Mouse (Mus musculus): ENCODE measurements around the gene Bfsp2. TPM values are rescaled to one million over a fixed set of nuclear protein-coding genes. Genes with fewer than 3 reads are reported as not detected.
"Not testable (repeated sequence)": the region's sequence is repeated elsewhere in the genome, so short reads cannot be mapped to it uniquely, and the experiment has no call there.

The Bfsp2 gene
- polyA plus RNA-seq, 1 experiment from 2014 or later, result 1.1 TPM

GRCm38 (mm10) chr9:103422847-103423246 lies 57.4 kb downstream of the Bfsp2 start:
- Histone ChIP-seq H3K4me1 (ENCODE audit: control insufficient read depth, insufficient read depth, low read length) (0 out of 2 replicates have a peak, but pooled peaks cover 5% of the 10 kb centered on the region), H3K4me2 (ENCODE audit: low read depth, severe bottlenecking) (no peak overlapping the region), H3K27ac (replicated peaks; ENCODE audit: low read depth, low read length) (no peak overlapping the region), H3K9ac (ENCODE audit: low read length) (no peak overlapping the region), H3K36me3 (ENCODE audit: control insufficient read depth, insufficient read depth, low read length) (no peaks in the 10 kb centered on the region), H3K4me3 (ENCODE audit: low read depth, low read length) (no peak overlapping the region), H3K9me3 (ENCODE audit: control insufficient read depth, low read length) (no peaks in the 10 kb centered on the region), H3K27me3 (ENCODE audit: control insufficient read depth, insufficient read depth, low read length) (no peaks in the 10 kb centered on the region)
- WGBS, result 51% methylated on average over 18 of the region's 18 CpGs
- peak; percentile 36 for DNase-seq (ENCODE audit: low spot score)
- no peak for ATAC-seq (ENCODE audit: insufficient number of reproducible peaks, low FRiP score, low TSS enrichment, low read depth)

GRCm38 (mm10) chr9:103420844-103421243 lies 59.4 kb downstream of the Bfsp2 start:
- no peak overlapping the region for H3K4me3 ChIP-seq (ENCODE audit: low read depth, low read length)
- no peak overlapping the region for H3K9ac ChIP-seq (ENCODE audit: low read length)
- WGBS, result 68% methylated on average over 3 of the region's 3 CpGs
- 0 out of 2 replicates have a peak, but pooled peaks cover 5% of the 10 kb centered on the region for H3K4me1 ChIP-seq (ENCODE audit: control insufficient read depth, insufficient read depth, low read length)
- no peak overlapping the region for H3K4me2 ChIP-seq (ENCODE audit: low read depth, severe bottlenecking)
- no peaks in the 10 kb centered on the region for H3K9me3 ChIP-seq (ENCODE audit: control insufficient read depth, low read length)
- no peak overlapping the region for H3K27ac ChIP-seq (replicated peaks; ENCODE audit: low read depth, low read length)
- ATAC-seq (ENCODE audit: insufficient number of reproducible peaks, low FRiP score, low TSS enrichment, low read depth), result no peak
- H3K36me3 ChIP-seq (ENCODE audit: control insufficient read depth, insufficient read depth, low read length), result no peaks in the 10 kb centered on the region
- DNase-seq (ENCODE audit: low spot score), result no peak
- H3K27me3 ChIP-seq (ENCODE audit: control insufficient read depth, insufficient read depth, low read length), result no peaks in the 10 kb centered on the region

- no peak overlapping the region for H3K4me3 ChIP-seq (ENCODE audit: low read depth, low read length)
- no peak overlapping the region for H3K9ac ChIP-seq (ENCODE audit: low read length)
- DNase-seq (ENCODE audit: low spot score), result no peak
- H3K27ac ChIP-seq (replicated peaks; ENCODE audit: low read depth, low read length), result no peak overlapping the region
- no peak for ATAC-seq (ENCODE audit: insufficient number of reproducible peaks, low FRiP score, low TSS enrichment, low read depth)
- no peaks in the 10 kb centered on the region for H3K27me3 ChIP-seq (ENCODE audit: control insufficient read depth, insufficient read depth, low read length)
- 87% methylated on average over 2 of the region's 2 CpGs for WGBS
- H3K4me2 ChIP-seq (ENCODE audit: low read depth, severe bottlenecking), result no peak overlapping the region
- 0 out of 2 replicates have a peak, but pooled peaks cover 5% of the 10 kb centered on the region for H3K4me1 ChIP-seq (ENCODE audit: control insufficient read depth, insufficient read depth, low read length)
- H3K9me3 ChIP-seq (ENCODE audit: control insufficient read depth, low read length), result no peaks in the 10 kb centered on the region
- H3K36me3 ChIP-seq (ENCODE audit: control insufficient read depth, insufficient read depth, low read length), result no peaks in the 10 kb centered on the region
Measured at GRCm38 (mm10) chr9:103418786-103419185, 61.4 kb downstream of the Bfsp2 start.

GRCm38 (mm10) chr9:103418267-103418666 lies 62.0 kb downstream of the Bfsp2 start:
- H3K36me3 ChIP-seq (ENCODE audit: control insufficient read depth, insufficient read depth, low read length); H3K4me1 ChIP-seq (ENCODE audit: control insufficient read depth, insufficient read depth, low read length); ATAC-seq (ENCODE audit: insufficient number of reproducible peaks, low FRiP score, low TSS enrichment, low read depth); H3K4me3 ChIP-seq (ENCODE audit: low read depth, low read length); H3K9me3 ChIP-seq (ENCODE audit: control insufficient read depth, low read length); H3K4me2 ChIP-seq (ENCODE audit: low read depth, severe bottlenecking); DNase-seq (ENCODE audit: low spot score); H3K27ac ChIP-seq (replicated peaks; ENCODE audit: low read depth, low read length); H3K9ac ChIP-seq (ENCODE audit: low read length); H3K27me3 ChIP-seq (ENCODE audit: control insufficient read depth, insufficient read depth, low read length): not testable (repeated sequence)
- 88% methylated on average over 1 of the region's 1 CpGs for WGBS

GRCm38 (mm10) chr9:103413457-103413856 lies 66.8 kb downstream of the Bfsp2 start:
- ATAC-seq (ENCODE audit: insufficient number of reproducible peaks, low FRiP score, low TSS enrichment, low read depth) (no peak), DNase-seq (ENCODE audit: low spot score) (no peak)
- Histone ChIP-seq H3K4me1 (ENCODE audit: control insufficient read depth, insufficient read depth, low read length) (0 out of 2 replicates have a peak, but pooled peaks cover 4% of the 10 kb centered on the region), H3K9ac (ENCODE audit: low read length) (no peak overlapping the region), H3K4me2 (ENCODE audit: low read depth, severe bottlenecking) (no peak overlapping the region), H3K4me3 (ENCODE audit: low read depth, low read length) (no peak overlapping the region), H3K9me3 (ENCODE audit: control insufficient read depth, low read length) (no peaks in the 10 kb centered on the region), H3K36me3 (ENCODE audit: control insufficient read depth, insufficient read depth, low read length) (no peaks in the 10 kb centered on the region), H3K27ac (replicated peaks; ENCODE audit: low read depth, low read length) (no peak overlapping the region), H3K27me3 (ENCODE audit: control insufficient read depth, insufficient read depth, low read length) (no peaks in the 10 kb centered on the region)
- WGBS, result 40% methylated on average over 9 of the region's 9 CpGs

DNA sequence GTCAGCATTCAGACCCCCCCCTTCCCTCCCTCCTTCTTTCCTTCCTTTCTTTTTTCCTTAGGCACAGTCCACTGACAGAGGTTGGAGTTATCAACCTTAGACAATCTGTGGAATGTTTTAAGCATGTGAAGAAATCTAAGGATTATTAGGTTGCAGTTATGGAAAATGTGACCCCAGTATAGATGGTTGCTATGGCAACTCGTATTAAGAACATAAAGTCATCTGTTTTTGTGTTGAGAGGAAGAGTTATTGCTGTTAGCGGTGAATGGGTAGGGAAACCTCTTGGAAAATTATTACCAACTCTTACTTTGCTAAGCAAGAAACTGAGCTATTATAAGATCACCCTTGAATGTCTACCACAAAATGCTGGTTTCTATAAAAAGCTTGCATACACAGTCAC lies 71.1 kb downstream of the Bfsp2 start:
- Histone ChIP-seq H3K9me3 (ENCODE audit: control insufficient read depth, low read length) (no peaks in the 10 kb centered on the region), H3K9ac (ENCODE audit: low read length) (no peak overlapping the region), H3K27me3 (ENCODE audit: control insufficient read depth, insufficient read depth, low read length) (no peaks in the 10 kb centered on the region), H3K4me2 (ENCODE audit: low read depth, severe bottlenecking) (no peak overlapping the region), H3K4me3 (ENCODE audit: low read depth, low read length) (no peak overlapping the region), H3K36me3 (ENCODE audit: control insufficient read depth, insufficient read depth, low read length) (no peaks in the 10 kb centered on the region), H3K4me1 (ENCODE audit: control insufficient read depth, insufficient read depth, low read length) (0 out of 2 replicates have a peak, but pooled peaks cover 4% of the 10 kb centered on the region), H3K27ac (replicated peaks; ENCODE audit: low read depth, low read length) (0 out of 2 replicates have a peak overlapping the region, but pooled peaks have one; percentile 5)
- no peak for ATAC-seq (ENCODE audit: insufficient number of reproducible peaks, low FRiP score, low TSS enrichment, low read depth)
- no peak for DNase-seq (ENCODE audit: low spot score)
- WGBS, result 59% methylated on average over 2 of the region's 2 CpGs

- 76% methylated on average over 4 of the region's 4 CpGs for WGBS
- Histone ChIP-seq H3K36me3 (ENCODE audit: control insufficient read depth, insufficient read depth, low read length) (no peaks in the 10 kb centered on the region), H3K9me3 (ENCODE audit: control insufficient read depth, low read length) (no peaks in the 10 kb centered on the region), H3K9ac (ENCODE audit: low read length) (no peak overlapping the region), H3K27me3 (ENCODE audit: control insufficient read depth, insufficient read depth, low read length) (no peaks in the 10 kb centered on the region), H3K4me3 (ENCODE audit: low read depth, low read length) (no peak overlapping the region), H3K4me1 (ENCODE audit: control insufficient read depth, insufficient read depth, low read length) (no peaks in the 10 kb centered on the region), H3K4me2 (ENCODE audit: low read depth, severe bottlenecking) (no peak overlapping the region), H3K27ac (replicated peaks; ENCODE audit: low read depth, low read length) (no peak overlapping the region)
- no peak for ATAC-seq (ENCODE audit: insufficient number of reproducible peaks, low FRiP score, low TSS enrichment, low read depth)
- no peak for DNase-seq (ENCODE audit: low spot score)
Measured at GRCm38 (mm10) chr9:103408136-103408777, 72.0 kb downstream of the Bfsp2 start.

GRCm38 (mm10) chr9:103403331-103403973 lies 76.8 kb downstream of the Bfsp2 start:
- 0 out of 2 replicates have a peak, but pooled peaks cover 3% of the 10 kb centered on the region for H3K4me1 ChIP-seq (ENCODE audit: control insufficient read depth, insufficient read depth, low read length)
- H3K27ac ChIP-seq (replicated peaks; ENCODE audit: low read depth, low read length), result no peak overlapping the region
- 68% methylated on average over 4 of the region's 4 CpGs for WGBS
- no peak overlapping the region for H3K4me3 ChIP-seq (ENCODE audit: low read depth, low read length)
- H3K9me3 ChIP-seq (ENCODE audit: control insufficient read depth, low read length), result no peaks in the 10 kb centered on the region
- DNase-seq (ENCODE audit: low spot score) (no peak), ATAC-seq (ENCODE audit: insufficient number of reproducible peaks, low FRiP score, low TSS enrichment, low read depth) (no peak)
- no peaks in the 10 kb centered on the region for H3K36me3 ChIP-seq (ENCODE audit: control insufficient read depth, insufficient read depth, low read length)
- no peak overlapping the region for H3K9ac ChIP-seq (ENCODE audit: low read length)
- H3K4me2 ChIP-seq (ENCODE audit: low read depth, severe bottlenecking), result no peak overlapping the region
- H3K27me3 ChIP-seq (ENCODE audit: control insufficient read depth, insufficient read depth, low read length), result no peaks in the 10 kb centered on the region

All from limb, embryonic 11.5 days (tissue).